Mouse (Mus musculus) bone marrow, adult 2 months (tissue): ENCODE measurements around the gene Gm49384. TPM values are rescaled to one million over a fixed set of nuclear protein-coding genes. Genes with fewer than 3 reads are reported as not detected.

Experiments
- H3K27ac ChIP-seq: fragments of 200-500 bp; 2 replicates; pipeline ENCODE4 v1.5.1; 2012; ENCODE audit warnings: low read depth, mild to moderate bottlenecking, control low read depth, inconsistent platforms, low read length; ENCODE audit not compliant: control insufficient read depth, poor library complexity, insufficient read depth
- H3K4me1 ChIP-seq: fragments of 200-500 bp; 2 replicates; pipeline ENCODE4 v1.6.1; 2011; ENCODE audit warnings: low read length; ENCODE audit not compliant: control insufficient read depth, insufficient read depth
- H3K4me3 ChIP-seq: fragments of 200-500 bp; replicated peaks from 2 replicates; pipeline ENCODE3; 2011; ENCODE audit warnings: mild to moderate bottlenecking, low read depth, low read length, control low read depth; ENCODE audit not compliant: control insufficient read depth
- CTCF ChIP-seq: fragments of 200-500 bp; IDR thresholded peaks from 2 replicates; pipeline ENCODE4 v1.5.1; 2011; ENCODE audit warnings: low read length, control low read depth; ENCODE audit not compliant: control insufficient read depth, insufficient read depth
- POLR2A ChIP-seq: fragments of 200-500 bp; IDR thresholded peaks from 2 replicates; pipeline ENCODE4 v1.6.1; 2011; ENCODE audit warnings: low read depth, mild to moderate bottlenecking, control low read depth, low read length, borderline replicate concordance; ENCODE audit not compliant: control insufficient read depth
- WGBS: fragments of 180-500 bp; shearing (Covaris S2); methylation state at CpG from one replicate; pipeline ENCODE4 v1.1.7; 2018; 5-methylcytosine and 5-hydroxymethylcytosine counted together
- polyA plus RNA-seq: library from polyadenylated mRNA; stranded (reverse); fragments of >200 nt; gene quantifications from 2 replicates; pipeline ENCODE4 v1.2.4, GENCODE M21; 2011; ENCODE audit warnings: low replicate concordance; ENCODE audit not compliant: missing spikeins, insufficient read depth, insufficient read length

Gene Gm49384
- polyA plus RNA-seq, 1 experiment, result 22.6 TPM

- Histone ChIP-seq H3K27ac (no peak overlapping the region), H3K4me3 (no peak overlapping the region), H3K4me1 (no peaks in the 10 kb centered on the region)
- TF ChIP-seq POLR2A, result no peak
- TF ChIP-seq CTCF, result no peak
- WGBS, result 90% methylated on average over 2 of the region's 2 CpGs
Measured at GRCm38 (mm10) chr12:69192637-69193036, 11.4 kb downstream of the Gm49384 start.

GRCm38 (mm10) chr12:69191396-69191795 lies 12.7 kb downstream of the Gm49384 start:
- no peak overlapping the region for H3K4me3 ChIP-seq

GRCm38 (mm10) chr12:69190522-69190921 lies 13.5 kb downstream of the Gm49384 start:
- Histone ChIP-seq H3K4me1 (no peaks in the 10 kb centered on the region), H3K4me3 (no peak overlapping the region), H3K27ac (no peak overlapping the region)
- no peak for TF ChIP-seq CTCF
- TF ChIP-seq POLR2A, result no peak
- 97% methylated on average over 1 of the region's 1 CpGs for WGBS

More at GRCm38 (mm10) chr12:69191396-69191795, 12.7 kb downstream of the Gm49384 start:
- TF ChIP-seq POLR2A, result no peak
- no peak for TF ChIP-seq CTCF
- Histone ChIP-seq H3K4me1 (no peaks in the 10 kb centered on the region), H3K27ac (no peak overlapping the region)
- 72% methylated on average over 5 of the region's 5 CpGs for WGBS

- WGBS, result 90% methylated on average over 9 of the region's 9 CpGs
- H3K4me3 ChIP-seq, result no peak overlapping the region
- no peak for TF ChIP-seq POLR2A
- no peak for TF ChIP-seq CTCF
- peaks cover 1% of the 10 kb centered on the region; the same call in 1 of the 2 replicates for H3K4me1 ChIP-seq
- no peak overlapping the region for H3K27ac ChIP-seq
Measured at GRCm38 (mm10) chr12:69190074-69190473, 14.0 kb downstream of the Gm49384 start.

- Histone ChIP-seq H3K4me3 (no peak overlapping the region), H3K4me1 (peaks cover 1% of the 10 kb centered on the region; the same call in 1 of the 2 replicates), H3K27ac (no peak overlapping the region)
- TF ChIP-seq POLR2A (no peak), CTCF (no peak)
- 45% methylated on average over 5 of the region's 5 CpGs for WGBS
Measured at GRCm38 (mm10) chr12:69186811-69187471, 17.1 kb downstream of the Gm49384 start.

- H3K4me3 ChIP-seq, result peak overlapping the region; percentile 91
- H3K27ac ChIP-seq, result no peak overlapping the region
- WGBS, result 56% methylated on average over 7 of the region's 7 CpGs
- peaks cover 1% of the 10 kb centered on the region; the same call in 1 of the 2 replicates for H3K4me1 ChIP-seq
- no peak for TF ChIP-seq POLR2A
- no peak for TF ChIP-seq CTCF
Measured at GRCm38 (mm10) chr12:69185371-69185770, 18.7 kb downstream of the Gm49384 start.

GRCm38 (mm10) chr12:69184342-69185295 lies 19.4 kb downstream of the Gm49384 start:
- H3K27ac ChIP-seq, result peak overlapping the region; percentile 97
- TF ChIP-seq POLR2A (no peak; the same call in 1 of the 2 replicates), CTCF (no peak)
- peak overlapping the region; percentile 91 for H3K4me3 ChIP-seq
- under 1% methylated on average over 86 of the region's 86 CpGs for WGBS
- peaks cover 1% of the 10 kb centered on the region; the same call in 1 of the 2 replicates for H3K4me1 ChIP-seq
